Mouse (Mus musculus) CH12.LX (cell line): Measurements from ENCODE around the gene Sipa1l3. TPM values are rescaled to one million over a fixed set of nuclear protein-coding genes. Genes with fewer than 3 reads are reported as not detected.
A peak's percentile ranks its signal among the peaks of the same experiment; 100 is the strongest.

Source experiments
- DNase-seq: peaks from one replicate; pipeline ENCODE4 v3.0.0-alpha.2; 2013; ENCODE audit errors: extremely low read depth
- H3K27ac ChIP-seq: 2 replicates; pipeline ENCODE4 v1.5.1; 2012; ENCODE audit warnings: low read depth, mild to moderate bottlenecking, control low read depth, moderate library complexity; ENCODE audit not compliant: insufficient read depth
- H3K27me3 ChIP-seq: replicated peaks from 2 replicates; pipeline ENCODE3; 2012; ENCODE audit warnings: inconsistent platforms
- H3K36me3 ChIP-seq, 2 experiments: replicated peaks in 1 of 2; 2 replicates each; pipeline versions ENCODE3 to v1.6.1; 2012; ENCODE audit warnings: inconsistent platforms in 1 of 2, low read length in 1 of 2, mild to moderate bottlenecking in 1 of 2, mixed read lengths in 1 of 2, moderate library complexity in 1 of 2; ENCODE audit not compliant: control insufficient read depth in 1 of 2, insufficient read depth in 1 of 2
- H3K4me1 ChIP-seq, 2 experiments: 2 replicates each; pipeline ENCODE4 v1.6.1; 2012; ENCODE audit warnings: inconsistent platforms in 1 of 2, moderate library complexity in 1 of 2; ENCODE audit not compliant: insufficient read depth in 2 of 2, control insufficient read depth in 1 of 2
- H3K4me2 ChIP-seq: 2 replicates; pipeline ENCODE4 v1.6.1; 2012; ENCODE audit warnings: low read depth, mild to moderate bottlenecking, control low read depth; ENCODE audit not compliant: poor library complexity, insufficient read depth, severe bottlenecking
- H3K4me3 ChIP-seq, 3 experiments: fragments of 150-350 bp in 1 of 3; sonication (generic) in 1 of 3; replicated peaks in 1 of 3; 2 replicates each; pipeline versions ENCODE3 to v1.5.1; 2011 to 2012; ENCODE audit warnings: low read depth in 2 of 3, low read length in 2 of 3, mild to moderate bottlenecking in 2 of 3, moderate library complexity in 2 of 3, control low read depth in 1 of 3, improper control_type of control experiment in 1 of 3, inconsistent platforms in 1 of 3, mixed read lengths in 1 of 3; ENCODE audit not compliant: poor library complexity in 1 of 3
- H3K79me2 ChIP-seq: replicated peaks from 2 replicates; pipeline ENCODE4 v1.6.1; 2012; ENCODE audit warnings: mild to moderate bottlenecking, moderate library complexity; ENCODE audit not compliant: control insufficient read depth, poor library complexity, insufficient read depth, severe bottlenecking; ENCODE audit errors: extremely low read depth
- H3K9ac ChIP-seq: 2 replicates; pipeline ENCODE4 v1.6.1; 2012; ENCODE audit warnings: low read depth, mild to moderate bottlenecking, control low read depth, moderate library complexity; ENCODE audit not compliant: insufficient read depth
- H3K9me3 ChIP-seq: replicated peaks from 2 replicates; pipeline ENCODE3; 2012; ENCODE audit warnings: low read length, inconsistent platforms, mixed read lengths
- EP300 ChIP-seq: IDR thresholded peaks from 2 replicates; pipeline ENCODE4 v1.6.1; 2011; ENCODE audit warnings: low read length, improper control_type of control experiment
- ETS1 ChIP-seq: conservative IDR thresholded peaks from 2 replicates; pipeline ENCODE4 v1.6.1; 2012; ENCODE audit warnings: low read depth, mild to moderate bottlenecking, inconsistent platforms, low read length, improper control_type of control experiment, moderate library complexity
- IRF4 ChIP-seq: IDR thresholded peaks from 2 replicates; pipeline ENCODE4 v1.6.1; 2014; ENCODE audit warnings: low read depth, mild to moderate bottlenecking, inconsistent platforms, low read length, improper control_type of control experiment
- KAT2A ChIP-seq: IDR thresholded peaks from 2 replicates; pipeline ENCODE4 v1.6.1; 2012; ENCODE audit warnings: low read length, improper control_type of control experiment, inconsistent platforms; ENCODE audit not compliant: insufficient replicate concordance
- MXI1 ChIP-seq: IDR thresholded peaks from 2 replicates; pipeline ENCODE4 v1.6.1; 2011; ENCODE audit warnings: mild to moderate bottlenecking, low read depth, low read length, improper control_type of control experiment
- NRF1 ChIP-seq: IDR thresholded peaks from 2 replicates; pipeline ENCODE4 v1.6.1; 2014; ENCODE audit warnings: low read depth, mild to moderate bottlenecking, inconsistent platforms, low read length, improper control_type of control experiment, moderate library complexity
- PAX5 ChIP-seq: IDR thresholded peaks from 2 replicates; pipeline ENCODE4 v1.6.1; 2012; ENCODE audit warnings: low read length, inconsistent platforms, mixed read lengths
- POLR2A ChIP-seq: IDR thresholded peaks from 2 replicates; pipeline ENCODE4 v1.6.1; 2011; ENCODE audit warnings: low read depth, mild to moderate bottlenecking, improper control_type of control experiment, low read length
- POLR2AphosphoS2 ChIP-seq: IDR thresholded peaks from 2 replicates; pipeline ENCODE4 v1.6.1; 2011; ENCODE audit warnings: low read depth, low read length, improper control_type of control experiment
- RAD21 ChIP-seq: IDR thresholded peaks from 2 replicates; pipeline ENCODE4 v1.6.1; 2011; ENCODE audit warnings: low read depth, mild to moderate bottlenecking, low read length, improper control_type of control experiment, moderate library complexity
- RCOR1 ChIP-seq: conservative IDR thresholded peaks from 2 replicates; pipeline ENCODE4 v1.6.1; 2012; ENCODE audit warnings: low read depth, mild to moderate bottlenecking, inconsistent platforms, low read length, improper control_type of control experiment
- SIN3A ChIP-seq: IDR thresholded peaks from 2 replicates; pipeline ENCODE4 v1.6.1; 2012; ENCODE audit warnings: low read length, improper control_type of control experiment, inconsistent platforms
- TBP ChIP-seq: conservative IDR thresholded peaks from 2 replicates; pipeline ENCODE4 v1.6.1; 2011; ENCODE audit warnings: low read depth, low read length, improper control_type of control experiment
- TCF12 ChIP-seq: IDR thresholded peaks from 2 replicates; pipeline ENCODE4 v1.6.1; 2014; ENCODE audit warnings: low read depth, mild to moderate bottlenecking, inconsistent platforms, low read length, improper control_type of control experiment
- UBTF ChIP-seq: IDR thresholded peaks from 2 replicates; pipeline ENCODE4 v1.6.1; 2012; ENCODE audit warnings: low read depth, mild to moderate bottlenecking, inconsistent platforms, low read length, improper control_type of control experiment, moderate library complexity
- USF1 ChIP-seq: IDR thresholded peaks from 2 replicates; pipeline ENCODE4 v1.6.1; 2014; ENCODE audit warnings: low read depth, mild to moderate bottlenecking, inconsistent platforms, low read length, improper control_type of control experiment
- ZKSCAN1 ChIP-seq: IDR thresholded peaks from 2 replicates; pipeline ENCODE4 v1.6.1; 2012; ENCODE audit warnings: low read depth, inconsistent platforms, low read length, improper control_type of control experiment, borderline replicate concordance
- dilution Hi-C: fragments of 300-500 bp; cut with MboI; formaldehyde crosslinking; loops from 2 replicates; pipeline ENCODE4 v1.14.3; 2020; ENCODE audit warnings: low sequenced_read_pairs; ENCODE audit not compliant: extremely low pct_unique_long_range_greater_than_20kb, extremely low pct_ligation_motif_present
- in situ Hi-C: fragments of 300-500 bp; cut with MboI; formaldehyde crosslinking; loops from 3 replicates; pipeline ENCODE4 v1.14.3; 2019; ENCODE audit warnings: low sequenced_read_pairs, low pct_ligation_motif_present, low pct_unique_long_range_greater_than_20kb, mixed read lengths
- polyA plus RNA-seq: library from polyadenylated mRNA; unstranded; fragments of >175 nt; gene quantifications from 2 replicates; pipeline ENCODE4 v1.2.1, GENCODE M21; 2012; ENCODE audit warnings: low read depth; ENCODE audit not compliant: insufficient read length
- total RNA-seq, 2 experiments: library from RNA; depleted of rRNA; stranded (reverse); fragments of 300-350 nt in 1 of 2; fragments of >200 nt in 1 of 2; gene quantifications; 2 replicates each; pipeline ENCODE4 v1.2.3; 2012 to 2014

Sipa1l3 gene
- total and polyA plus RNA-seq, 3 experiments: 1.6 to 8.8 (median 5.9) TPM

GRCm38 (mm10) chr7:29295861-29296647 lies 222.4 kb downstream of the Sipa1l3 start:
- Histone ChIP-seq H3K4me2 (no peak overlapping the region), H3K4me1 (peaks cover 5 to 42% of the 10 kb centered on the region in 2 experiments), H3K27ac (no peak overlapping the region), H3K9me3 (no peaks in the 10 kb centered on the region), H3K4me3 (no peak overlapping the region), H3K79me2 (no peaks in the 10 kb centered on the region), H3K27me3 (peaks cover 28% of the 10 kb centered on the region), H3K36me3 (no peaks in the 10 kb centered on the region), H3K9ac (no peak overlapping the region)
- dilution Hi-C loops: no loop called here
- DNase-seq: no peak
- TF ChIP-seq TBP: no peak
- no peak for TF ChIP-seq POLR2AphosphoS2
- no peak for TF ChIP-seq IRF4
- TF ChIP-seq EP300: no peak
- TF ChIP-seq MXI1: no peak
- no peak for TF ChIP-seq ZKSCAN1
- TF ChIP-seq UBTF: no peak
- no peak for TF ChIP-seq PAX5
- TF ChIP-seq NRF1: no peak
- TF ChIP-seq ETS1: no peak
- no peak for TF ChIP-seq RAD21
- TF ChIP-seq RCOR1: no peak
- TF ChIP-seq TCF12: no peak
- no peak for TF ChIP-seq KAT2A
- TF ChIP-seq SIN3A: no peak
- TF ChIP-seq POLR2A: no peak
- in situ Hi-C loops: no loop called here

GRCm38 (mm10) chr7:29294111-29294761 lies 224.2 kb downstream of the Sipa1l3 start:
- H3K79me2 ChIP-seq: no peaks in the 10 kb centered on the region
- H3K27ac ChIP-seq: no peak overlapping the region
- H3K9ac ChIP-seq: no peak overlapping the region
- in situ Hi-C loops: loop anchor here (5.0 kb wide), 2 partner anchors 37 to 242 kb away; no protein-coding TSS in a partner anchor
- no peaks in the 10 kb centered on the region for H3K36me3 ChIP-seq
- H3K27me3 ChIP-seq: peaks cover 23% of the 10 kb centered on the region
- no peak overlapping the region for H3K4me2 ChIP-seq
- H3K4me1 ChIP-seq: peaks cover 5 to 48% of the 10 kb centered on the region in 2 experiments
- dilution Hi-C loops: no loop called here
- H3K9me3 ChIP-seq: no peaks in the 10 kb centered on the region
- H3K4me3 ChIP-seq: no peak overlapping the region
- TF ChIP-seq USF1: no peak
- TF ChIP-seq TCF12: 0 out of 2 replicates have a peak, but pooled peaks have one; percentile 19
- TF ChIP-seq EP300: peak; percentile 61
- DNase-seq: peak; percentile 64
